Mouse (Mus musculus) stomach, embryonic 14.5 days (tissue): ENCODE data around the gene Wwox. TPM values are rescaled to one million over a fixed set of nuclear protein-coding genes. Genes with fewer than 3 reads are reported as not detected.
"Not testable (repeated sequence)": the region's sequence is repeated elsewhere in the genome, so short reads cannot be mapped to it uniquely, and the experiment has no call there.

Source experiments
- ATAC-seq: fragments of 200-750 bp; cut with Nextera tagmentation; 2 replicates; pipeline ENCODE4 v1.8.0; 2017; ENCODE audit warnings: low read depth, moderate TSS enrichment; ENCODE audit not compliant: insufficient number of reproducible peaks, insufficient read depth, low FRiP score
- H3K27ac ChIP-seq: fragments of 300-500 bp; sonication (generic); 2 replicates; pipeline ENCODE4 v1.5.1; 2014; ENCODE audit warnings: mild to moderate bottlenecking, low read length, moderate library complexity, mixed read lengths
- H3K27me3 ChIP-seq: fragments of 300-500 bp; sonication (generic); 2 replicates; pipeline ENCODE4 v1.6.1; 2014; ENCODE audit warnings: low read length, control low read depth, mixed read lengths; ENCODE audit not compliant: control insufficient read depth, insufficient read depth
- H3K36me3 ChIP-seq: fragments of 300-500 bp; sonication (generic); 2 replicates; pipeline ENCODE4 v1.6.1; 2014; ENCODE audit warnings: mild to moderate bottlenecking, control low read depth, low read length, moderate library complexity, mixed read lengths; ENCODE audit not compliant: control insufficient read depth, insufficient read depth
- H3K4me1 ChIP-seq: fragments of 300-500 bp; sonication (generic); 2 replicates; pipeline ENCODE4 v1.6.1; 2014; ENCODE audit warnings: low read length, control low read depth, mixed read lengths; ENCODE audit not compliant: control insufficient read depth, insufficient read depth
- H3K4me2 ChIP-seq: fragments of 300-500 bp; sonication (generic); replicated peaks from 2 replicates; pipeline ENCODE4 v1.6.1; 2014; ENCODE audit warnings: low read depth, low read length, control low read depth
- H3K4me3 ChIP-seq: fragments of 300-500 bp; sonication (generic); 2 replicates; pipeline ENCODE4 v1.5.1; 2014; ENCODE audit warnings: low read depth, low read length, control low read depth
- H3K9ac ChIP-seq: fragments of 300-500 bp; sonication (generic); replicated peaks from 2 replicates; pipeline ENCODE4 v1.6.1; 2014; ENCODE audit warnings: low read depth, mild to moderate bottlenecking, control low read depth, low read length, moderate library complexity, mixed read lengths
- H3K9me3 ChIP-seq: fragments of 300-500 bp; sonication (generic); 2 replicates; pipeline ENCODE4 v1.6.1; 2016; ENCODE audit warnings: low read depth, low read length, control low read depth; ENCODE audit not compliant: control insufficient read depth
- WGBS: fragments of 180-500 bp; shearing (Covaris S2); extraction: QIAGEN DNeasy Blood & Tissue Kit; methylation state at CpG from one replicate; pipeline ENCODE4 v1.1.7; 2014; 5-methylcytosine and 5-hydroxymethylcytosine counted together
- polyA plus RNA-seq: library from polyadenylated mRNA; unstranded; fragments of >200 nt; fragmentation: Nextera tagmentation; extraction: Ambion mirVana; gene quantifications from 2 replicates; pipeline ENCODE4 v1.2.1, GENCODE M21; 2014

The Wwox gene
- polyA plus RNA-seq, 1 experiment from 2014 or later = 15.4 TPM

DNA sequence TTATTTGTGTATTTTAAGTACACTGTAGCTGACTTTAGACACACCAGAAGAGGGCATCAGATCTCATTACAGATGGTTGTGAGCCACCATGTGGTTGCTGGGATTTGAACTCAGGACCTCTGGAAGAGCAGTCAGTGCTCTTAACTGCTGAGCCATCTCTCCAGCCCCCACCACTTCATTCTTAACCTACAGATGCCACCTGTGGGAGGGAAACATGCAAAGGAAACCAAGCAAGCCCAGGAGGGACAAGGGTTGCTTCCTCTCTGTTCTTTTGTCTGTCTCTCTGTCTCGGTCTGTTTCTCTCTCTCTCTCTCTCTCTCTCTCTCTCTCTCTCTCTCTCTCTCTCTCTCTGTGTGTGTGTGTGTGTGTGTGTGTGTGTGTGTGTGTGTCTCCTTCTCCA is 388.4 kb downstream of the Wwox start:
- 33% methylated on average over 1 of the region's 1 CpGs for WGBS
- H3K4me2 ChIP-seq, H3K4me1 ChIP-seq, H3K4me3 ChIP-seq, H3K27me3 ChIP-seq, H3K9ac ChIP-seq, H3K27ac ChIP-seq, H3K36me3 ChIP-seq, ATAC-seq, H3K9me3 ChIP-seq: not testable (repeated sequence)

DNA sequence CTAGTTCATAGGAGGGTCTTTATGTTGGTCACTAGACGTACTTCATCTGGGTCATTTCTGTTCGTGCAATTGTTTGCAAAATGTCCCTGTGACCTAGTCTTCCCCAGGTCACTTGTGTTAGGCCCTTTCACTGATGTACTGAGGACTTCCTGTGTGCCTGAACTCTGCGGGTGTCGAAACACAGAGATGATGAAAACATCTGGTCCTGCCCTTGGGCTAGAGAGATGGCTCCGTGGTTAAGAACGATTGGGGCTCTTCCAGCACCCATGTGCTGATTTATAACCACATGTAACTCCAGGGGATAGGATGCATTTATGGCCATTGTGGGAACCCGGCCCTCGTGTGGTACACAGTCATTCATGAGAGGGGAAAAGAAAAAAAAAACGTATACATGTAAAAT is 392.1 kb downstream of the Wwox start:
- ATAC-seq = no peak
- Histone ChIP-seq H3K27ac (no peak overlapping the region), H3K9ac (no peak overlapping the region), H3K4me3 (no peak overlapping the region), H3K27me3 (no peaks in the 10 kb centered on the region), H3K9me3 (no peaks in the 10 kb centered on the region), H3K36me3 (no peaks in the 10 kb centered on the region), H3K4me1 (no peaks in the 10 kb centered on the region), H3K4me2 (no peak overlapping the region)
- 71% methylated on average over 9 of the region's 9 CpGs for WGBS

DNA sequence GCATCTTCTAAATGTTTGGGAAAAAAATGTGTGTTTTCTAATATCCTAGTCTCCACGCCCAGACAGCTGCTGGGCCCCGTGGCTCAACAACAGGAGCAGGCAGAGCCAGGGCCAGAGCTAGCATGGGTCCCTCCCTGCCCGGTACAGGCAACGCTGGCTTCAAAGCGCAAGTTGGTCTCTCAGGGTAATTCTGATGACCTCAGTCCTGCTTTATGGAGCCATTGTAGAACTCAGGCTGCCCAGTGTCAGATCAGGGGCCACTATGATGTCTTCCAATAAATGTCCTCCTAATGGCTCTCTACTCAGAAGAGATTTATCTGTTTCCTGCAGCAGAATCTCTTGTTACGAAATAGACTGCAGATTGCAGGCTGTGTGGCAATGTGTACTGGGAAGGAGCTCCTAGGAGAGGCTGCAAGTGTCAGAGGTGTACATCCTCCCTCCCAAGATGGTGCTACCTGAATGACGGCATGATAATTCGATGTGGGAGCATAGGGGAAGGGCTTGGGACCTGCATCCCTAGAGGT is 392.9 kb downstream of the Wwox start:
- WGBS = 71% methylated on average over 8 of the region's 8 CpGs
- no peak for ATAC-seq
- Histone ChIP-seq H3K36me3 (no peaks in the 10 kb centered on the region), H3K4me2 (no peak overlapping the region), H3K27ac (no peak overlapping the region), H3K9ac (no peak overlapping the region), H3K9me3 (no peaks in the 10 kb centered on the region), H3K4me1 (no peaks in the 10 kb centered on the region), H3K27me3 (no peaks in the 10 kb centered on the region), H3K4me3 (no peak overlapping the region)

DNA sequence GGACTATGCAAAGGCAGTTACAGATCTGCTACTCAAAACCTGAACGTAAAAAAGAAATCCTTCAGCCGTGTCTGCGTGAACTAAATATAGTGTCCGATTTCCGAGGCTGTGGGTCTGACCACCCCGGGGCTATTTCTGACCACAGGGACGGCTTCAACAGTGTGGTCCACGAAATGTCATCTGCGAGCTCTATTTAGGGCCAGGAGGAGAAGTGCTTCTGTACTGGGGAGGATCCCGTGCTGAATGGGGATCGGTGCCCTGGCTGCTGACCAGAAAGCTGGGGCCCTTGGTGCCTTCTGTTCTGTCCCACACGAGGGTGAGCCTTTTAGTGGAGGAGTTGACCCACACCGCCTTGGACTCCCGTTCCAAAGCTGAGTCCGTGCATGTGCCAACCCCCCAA is 395.3 kb downstream of the Wwox start:
- no peak overlapping the region for H3K27ac ChIP-seq
- H3K27me3 ChIP-seq = no peaks in the 10 kb centered on the region
- no peak for ATAC-seq
- WGBS = 85% methylated on average over 15 of the region's 15 CpGs
- H3K4me1 ChIP-seq = no peaks in the 10 kb centered on the region
- no peak overlapping the region for H3K9ac ChIP-seq
- H3K4me2 ChIP-seq = no peak overlapping the region
- H3K4me3 ChIP-seq = no peak overlapping the region
- no peaks in the 10 kb centered on the region for H3K36me3 ChIP-seq
- H3K9me3 ChIP-seq = no peaks in the 10 kb centered on the region

DNA sequence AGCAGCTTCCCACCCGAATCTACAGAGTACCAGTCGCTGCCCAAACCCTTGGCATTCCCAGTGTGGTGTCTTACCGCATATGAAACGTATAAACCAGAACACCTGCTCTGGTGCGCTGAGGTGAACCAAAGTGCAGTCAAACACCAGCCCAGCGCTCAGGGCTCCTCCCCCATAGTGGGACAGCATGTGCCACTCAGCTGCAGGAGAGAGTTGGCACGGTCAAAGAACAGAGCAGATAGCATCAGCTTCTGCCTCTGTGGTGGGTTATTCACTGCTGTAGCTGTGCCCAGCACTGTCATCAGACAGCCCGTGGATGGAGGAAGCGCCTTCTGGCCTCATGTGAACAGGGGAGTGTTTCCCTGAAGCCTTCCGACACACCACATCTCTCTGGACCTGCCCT is 400.5 kb downstream of the Wwox start:
- Histone ChIP-seq H3K9me3 (no peaks in the 10 kb centered on the region), H3K9ac (no peak overlapping the region), H3K4me2 (no peak overlapping the region), H3K4me1 (no peaks in the 10 kb centered on the region), H3K36me3 (no peaks in the 10 kb centered on the region), H3K27ac (no peak overlapping the region), H3K27me3 (no peaks in the 10 kb centered on the region), H3K4me3 (no peak overlapping the region)
- whole genome bisulfite sequencing = 86% methylated on average over 10 of the region's 10 CpGs
- ATAC-seq = no peak

DNA sequence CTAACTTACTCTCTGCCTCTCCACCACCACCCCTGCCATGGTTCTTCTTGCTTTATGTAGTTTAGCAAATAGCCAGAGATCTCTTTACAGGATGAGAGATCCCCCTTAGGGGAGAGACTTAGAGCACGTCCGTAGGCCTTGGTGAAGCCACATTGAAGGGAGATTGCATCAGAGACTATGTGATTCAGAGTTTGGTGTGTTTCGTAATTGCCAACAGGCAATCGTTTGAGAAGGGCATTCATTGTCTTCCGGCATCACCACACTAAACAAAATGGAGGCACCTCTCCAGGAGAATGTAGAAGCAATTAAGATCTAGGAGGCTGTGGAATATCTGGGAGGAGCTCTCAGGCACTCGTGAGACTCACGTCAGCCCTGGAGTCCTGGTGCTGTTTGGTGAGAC is 408.2 kb downstream of the Wwox start:
- WGBS = 90% methylated on average over 7 of the region's 7 CpGs
- no peak for ATAC-seq

DNA sequence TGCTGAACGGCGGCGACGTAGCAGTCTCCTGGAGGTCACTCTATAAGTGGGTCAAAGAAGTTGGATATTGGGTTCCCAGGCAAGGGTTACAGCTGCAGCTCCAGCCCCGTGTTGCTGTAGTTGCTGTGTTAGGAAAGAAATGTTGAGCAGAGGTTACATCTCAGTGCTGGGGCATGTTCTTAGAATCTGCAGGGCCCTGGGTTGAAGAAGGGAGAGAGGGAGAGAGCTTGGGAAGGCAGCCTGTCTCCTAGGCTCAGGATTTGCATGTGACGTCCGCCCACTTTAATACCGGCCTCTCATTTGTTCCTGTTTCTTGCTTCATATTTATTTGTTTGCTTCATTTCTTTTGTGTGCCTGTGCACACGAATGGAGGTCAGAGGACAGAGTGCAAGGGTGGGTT is 410.0 kb downstream of the Wwox start:
- no peak overlapping the region for H3K4me2 ChIP-seq
- no peaks in the 10 kb centered on the region for H3K9me3 ChIP-seq
- no peak overlapping the region for H3K27ac ChIP-seq
- no peaks in the 10 kb centered on the region for H3K27me3 ChIP-seq
- no peak for ATAC-seq
- WGBS = 62% methylated on average over 9 of the region's 9 CpGs
- no peak overlapping the region for H3K9ac ChIP-seq
- no peak overlapping the region for H3K4me3 ChIP-seq
- no peaks in the 10 kb centered on the region for H3K36me3 ChIP-seq
- H3K4me1 ChIP-seq = no peaks in the 10 kb centered on the region

More for the DNA sequence above, 408.2 kb downstream of the Wwox start:
- Histone ChIP-seq H3K27me3 (no peaks in the 10 kb centered on the region), H3K4me1 (no peaks in the 10 kb centered on the region), H3K36me3 (no peaks in the 10 kb centered on the region), H3K4me3 (no peak overlapping the region), H3K27ac (no peak overlapping the region), H3K4me2 (no peak overlapping the region), H3K9me3 (no peaks in the 10 kb centered on the region), H3K9ac (no peak overlapping the region)

DNA sequence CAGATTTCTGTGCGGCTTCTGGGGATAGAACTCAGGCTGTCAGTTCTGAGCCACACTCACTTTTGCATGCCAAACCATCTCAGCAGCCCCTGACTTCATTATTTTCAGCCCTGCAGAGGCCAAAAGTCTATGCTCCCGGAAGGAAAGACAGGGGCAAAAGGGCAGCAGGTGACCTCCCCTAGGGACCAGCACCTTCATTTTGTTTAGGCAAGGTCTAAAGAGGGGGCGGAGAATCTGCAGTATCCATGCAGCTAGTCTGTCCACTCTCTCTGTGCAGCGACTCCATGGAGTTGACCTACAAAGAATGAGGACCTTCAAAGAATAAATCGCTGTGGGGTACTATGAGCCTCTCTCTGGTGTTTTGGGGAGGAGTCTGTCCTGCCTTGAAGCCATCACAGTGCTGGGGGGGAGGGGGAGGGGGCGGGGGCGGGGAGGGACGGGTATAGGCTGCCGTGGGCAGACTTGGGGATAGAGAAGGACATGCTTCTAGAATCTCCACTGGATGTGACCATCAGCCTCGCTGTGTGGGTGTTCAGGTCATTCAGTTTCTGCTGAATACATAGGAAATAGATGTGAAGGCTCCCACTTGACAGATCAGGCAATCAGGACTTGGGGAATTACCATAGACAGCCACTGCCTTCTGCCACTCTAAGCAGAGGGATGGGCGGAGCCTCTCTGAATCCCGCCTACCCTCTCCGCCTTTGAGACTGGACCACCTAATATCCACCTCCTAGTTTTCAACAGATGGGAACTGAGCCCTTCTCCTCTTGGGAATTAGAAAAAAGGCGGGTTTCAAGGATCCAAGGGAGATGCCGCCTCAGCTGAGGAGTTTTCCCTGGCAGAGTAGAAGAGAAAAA is 410.8 kb downstream of the Wwox start:
- Histone ChIP-seq H3K4me3 (no peak overlapping the region), H3K9me3 (no peaks in the 10 kb centered on the region), H3K27me3 (no peaks in the 10 kb centered on the region), H3K9ac (no peak overlapping the region), H3K4me1 (no peaks in the 10 kb centered on the region), H3K4me2 (no peak overlapping the region), H3K36me3 (no peaks in the 10 kb centered on the region), H3K27ac (no peak overlapping the region)
- no peak for ATAC-seq
- 49% methylated on average over 15 of the region's 15 CpGs for WGBS

DNA sequence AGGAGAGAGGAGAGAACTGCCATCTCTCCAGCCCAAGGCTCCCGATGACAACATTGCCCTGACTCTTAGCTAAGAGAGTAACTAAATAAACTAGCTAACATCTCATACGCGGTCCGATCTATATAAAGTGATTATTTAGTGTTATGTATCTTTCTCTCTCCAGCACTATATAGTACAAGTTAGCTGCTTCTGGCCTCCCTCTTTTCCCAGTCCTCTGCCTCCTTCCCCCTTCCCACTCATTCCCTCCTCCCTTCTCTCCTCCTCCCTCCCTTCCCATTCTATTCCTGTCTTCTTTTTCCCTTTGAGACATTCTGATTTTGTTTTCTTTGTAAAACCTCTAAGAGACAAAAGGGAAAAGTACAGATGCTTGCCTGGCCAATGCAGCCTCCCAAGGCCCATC is 414.3 kb downstream of the Wwox start:
- 83% methylated on average over 4 of the region's 4 CpGs for WGBS

More for the DNA sequence above, 414.3 kb downstream of the Wwox start:
- Histone ChIP-seq H3K27me3 (no peaks in the 10 kb centered on the region), H3K4me1 (no peaks in the 10 kb centered on the region), H3K9ac (no peak overlapping the region), H3K9me3 (no peaks in the 10 kb centered on the region), H3K27ac (no peak overlapping the region), H3K4me3 (no peak overlapping the region), H3K36me3 (no peaks in the 10 kb centered on the region), H3K4me2 (no peak overlapping the region)
- no peak for ATAC-seq
